Mouse (Mus musculus): ENCODE measurements around the gene Psmb2.

DNA sequence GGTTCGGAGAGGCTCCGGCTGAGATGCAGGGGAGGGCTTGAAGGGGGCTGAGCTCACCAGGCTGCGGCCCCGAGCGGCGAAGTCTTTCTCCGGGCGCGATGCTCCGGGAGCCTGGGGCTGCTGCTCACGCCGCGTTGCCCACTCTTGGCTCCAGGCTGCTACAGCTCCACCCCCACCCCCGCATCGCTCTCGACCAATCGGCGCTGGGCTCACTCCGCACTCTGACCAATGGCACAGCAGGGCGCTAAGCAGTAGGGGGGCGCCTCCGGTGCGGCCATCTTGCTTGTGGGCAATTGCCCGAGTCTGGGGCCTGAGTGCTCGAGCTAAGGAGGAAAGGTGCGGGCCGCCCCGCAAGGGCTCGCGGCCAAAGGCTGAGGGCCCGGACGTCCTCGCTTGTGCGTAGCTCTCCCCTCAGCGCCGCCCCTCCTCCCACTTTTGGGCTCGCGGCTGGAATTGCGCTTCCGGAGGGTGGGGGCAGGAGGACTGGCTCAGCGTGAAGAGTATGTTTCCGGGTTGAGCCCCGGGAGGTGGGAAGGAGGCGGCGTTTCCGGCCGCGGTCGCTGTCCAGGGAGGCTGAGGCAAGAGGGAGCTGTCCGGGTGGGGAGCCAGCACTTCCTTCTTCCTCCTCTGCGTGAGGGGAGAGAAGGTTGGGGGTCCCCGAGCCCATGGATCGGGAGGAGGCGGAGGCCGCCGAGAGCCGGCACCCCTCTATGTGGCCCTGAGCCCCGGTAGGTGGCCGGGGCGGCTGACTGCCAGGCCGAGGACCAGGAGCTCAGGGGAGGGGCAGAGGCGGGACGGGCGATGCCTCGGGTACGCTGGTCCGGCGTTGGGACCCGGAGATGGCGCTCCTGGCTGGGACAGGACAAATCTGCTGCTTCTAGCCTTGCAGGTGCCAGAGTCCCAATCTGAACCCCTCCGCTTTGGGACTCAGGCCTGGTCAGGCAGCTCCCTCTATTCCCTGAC, 76.1 kb downstream of the Psmb2 start, which contains the start of the genes Ncdn and AU040320:
- no peak for TF ChIP-seq CTCF (IDR thresholded peaks at IDR 0.05; ENCODE audit: low read depth)
- TF ChIP-seq EP300 (IDR thresholded peaks at IDR 0.05; ENCODE audit: low read depth) = peak; percentile 94
